Mouse (Mus musculus): ENCODE measurements around the gene Upk2. TPM values are rescaled to one million over a fixed set of nuclear protein-coding genes. Genes with fewer than 3 reads are reported as not detected.
A peak's percentile ranks its signal among the peaks of the same experiment; 100 is the strongest.
"Not testable (repeated sequence)": the region's sequence is repeated elsewhere in the genome, so short reads cannot be mapped to it uniquely, and the experiment has no call there.

Upk2 gene
- total RNA-seq, 2 experiments from 2014 or later, result not detected

GRCm38 (mm10) chr9:44411601-44412130, 43.1 kb downstream of the Upk2 start:
- no peak for DNase-seq (ENCODE audit: extremely low spot score in 1 of 2, low spot score in 1 of 2)

- no peak for DNase-seq (ENCODE audit: extremely low spot score in 1 of 2, low spot score in 1 of 2)
These were observed 44.0 kb downstream of the Upk2 start for GRCm38 (mm10) chr9:44410647-44411336.

- not testable (repeated sequence) for DNase-seq (ENCODE audit: extremely low spot score in 1 of 2, low spot score in 1 of 2)
These were observed 46.1 kb downstream of the Upk2 start for GRCm38 (mm10) chr9:44408693-44409092.

- DNase-seq (ENCODE audit: extremely low spot score in 1 of 2, low spot score in 1 of 2), result no peak
These were observed 47.1 kb downstream of the Upk2 start for GRCm38 (mm10) chr9:44407752-44408097.

GRCm38 (mm10) chr9:44406906-44407751, 47.6 kb downstream of the Upk2 start, which contains the start of the genes Rps25 and Trappc4:
Gene Rps25 (plus strand): TSS chr9:44407139.
Gene Trappc4 (minus strand): TSS chr9:44407600.
- DNase-seq (ENCODE audit: extremely low spot score in 1 of 2, low spot score in 1 of 2), result peak; percentile 79 to 84

GRCm38 (mm10) chr9:44405011-44405410, 49.8 kb downstream of the Upk2 start:
- no peak for DNase-seq (ENCODE audit: extremely low spot score in 1 of 2, low spot score in 1 of 2)

Other genes starting within 250 kb of the Upk2 start
- 10 to 100 TPM; 49.2 to 63.4 TPM for gene Cbl, start 220.9 kb downstream of the Upk2 start, total RNA-seq (2021)
- gene Ccdc153, start 214.3 kb downstream of the Upk2 start, total RNA-seq (2021), result 1 to 10 TPM; 1.9 to 5.4 TPM
- 1 to 10 TPM; 1.3 to 1.4 TPM for gene Pdzd3, start 203.5 kb downstream of the Upk2 start, total RNA-seq (2021)
- gene Nlrx1, start 186.4 kb downstream of the Upk2 start, total RNA-seq (2021), result 10 to 100 TPM; 12.8 to 14.7 TPM
- 10 to 100 TPM; 65.0 to 79.6 TPM for gene Abcg4, start 166.4 kb downstream of the Upk2 start, total RNA-seq (2021)
- gene Hinfp, start 149.3 kb downstream of the Upk2 start, total RNA-seq (2021), result 10 to 100 TPM; 28.1 to 31.2 TPM
- 100 to 1,000 TPM; 196 to 200 TPM for gene C2cd2l, start 134.7 kb downstream of the Upk2 start, total RNA-seq (2021)
- gene Dpagt1, start 129.0 kb downstream of the Upk2 start, total RNA-seq (2021), result 10 to 100 TPM; 14.2 to 15.8 TPM
- 10 to 100 TPM; 50.6 to 58.4 TPM for gene H2afx, start 120.3 kb downstream of the Upk2 start, total RNA-seq (2021)
- 10 to 100 TPM; 17.9 to 23.6 TPM for gene Hmbs, start 110.7 kb downstream of the Upk2 start, total RNA-seq (2021)
- 10 to 100 TPM; 49.0 to 51.4 TPM for gene Vps11, start 93.3 kb downstream of the Upk2 start, total RNA-seq (2021)
- gene Hyou1, start 75.5 kb downstream of the Upk2 start, total RNA-seq (2021), result 100 to 1,000 TPM; 114 to 123 TPM
- gene Slc37a4, start 58.1 kb downstream of the Upk2 start, total RNA-seq (2021), result 10 to 100 TPM; 32.6 to 34.7 TPM
- 100 to 1,000 TPM; 616 to 726 TPM for gene Rps25, start 47.8 kb downstream of the Upk2 start, total RNA-seq (2021)
- 10 to 100 TPM; 65.1 to 76.5 TPM for gene Trappc4, start 47.4 kb downstream of the Upk2 start, total RNA-seq (2021)
- 10 to 100 TPM; 16.8 to 24.1 TPM for gene Ccdc84, start 36.4 kb downstream of the Upk2 start, total RNA-seq (2021)
- gene Foxr1, start 13.8 kb downstream of the Upk2 start, total RNA-seq (2021), result not detected
- 10 to 100 TPM; 59.2 to 78.1 TPM for gene Bcl9l, start 27.8 kb upstream of the Upk2 start, total RNA-seq (2021)
- gene Cxcr5, start 106.9 kb upstream of the Upk2 start, total RNA-seq (2021), result not detected
- gene Ddx6, start 149.9 kb upstream of the Upk2 start, total RNA-seq (2021), result 100 to 1,000 TPM; 117 to 126 TPM
- gene Treh, start 218.3 kb upstream of the Upk2 start, total RNA-seq (2021), result not detected